Mouse (Mus musculus): Measurements from ENCODE around the gene Zbp1. TPM values are rescaled to one million over a fixed set of nuclear protein-coding genes. Genes with fewer than 3 reads are reported as not detected.
A peak's percentile ranks its signal among the peaks of the same experiment; 100 is the strongest.

Gene Zbp1
- total and polyA plus RNA-seq, 2 experiments from 2014 or later: 0.57 TPM; not detected in 1

DNA sequence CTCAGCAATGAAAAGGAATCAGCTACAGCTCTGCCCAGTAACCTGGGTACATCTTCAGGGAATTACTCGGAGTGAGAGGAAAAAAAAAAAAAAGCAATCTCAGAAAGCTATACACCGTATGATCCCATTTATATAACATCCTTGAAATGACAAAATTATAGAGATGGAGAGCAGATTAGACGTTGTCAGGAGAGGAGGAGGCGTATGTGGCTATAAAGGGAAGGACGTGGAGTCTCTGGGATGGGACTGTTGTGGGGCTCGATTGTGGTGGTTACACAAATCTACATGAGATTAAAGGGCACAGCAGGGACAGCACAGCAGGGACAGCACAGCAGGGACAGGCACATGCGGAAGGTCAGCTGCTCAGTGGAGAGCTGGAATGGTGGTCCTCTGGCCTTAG is 30.1 kb upstream of the Zbp1 start:
- H3K27ac ChIP-seq (ENCODE audit: low read depth, low read length): no peak overlapping the region
- H3K36me3 ChIP-seq (ENCODE audit: insufficient read depth, low read length): no peaks in the 10 kb centered on the region
- no peak for DNase-seq (ENCODE audit: low spot score)
- no peak overlapping the region for H3K9ac ChIP-seq (replicated peaks; ENCODE audit: low read length, poor library complexity, severe bottlenecking)
- H3K9me3 ChIP-seq (ENCODE audit: low read length): no peaks in the 10 kb centered on the region
- ATAC-seq (ENCODE audit: low FRiP score): no peak
- no peak overlapping the region for H3K4me3 ChIP-seq (ENCODE audit: low read depth, low read length)
- no peaks in the 10 kb centered on the region for H3K27me3 ChIP-seq (ENCODE audit: insufficient read depth, low read length)
- 66% methylated on average over 7 of the region's 7 CpGs for WGBS
- peaks cover 7% of the 10 kb centered on the region; the same call in 1 of the 2 replicates for H3K4me1 ChIP-seq (ENCODE audit: insufficient read depth, low read length)
- TF ChIP-seq CTCF (IDR thresholded peaks at IDR 0.05): no peak
- H3K4me2 ChIP-seq (ENCODE audit: low read depth, low read length, poor library complexity, severe bottlenecking): no peak overlapping the region

DNA sequence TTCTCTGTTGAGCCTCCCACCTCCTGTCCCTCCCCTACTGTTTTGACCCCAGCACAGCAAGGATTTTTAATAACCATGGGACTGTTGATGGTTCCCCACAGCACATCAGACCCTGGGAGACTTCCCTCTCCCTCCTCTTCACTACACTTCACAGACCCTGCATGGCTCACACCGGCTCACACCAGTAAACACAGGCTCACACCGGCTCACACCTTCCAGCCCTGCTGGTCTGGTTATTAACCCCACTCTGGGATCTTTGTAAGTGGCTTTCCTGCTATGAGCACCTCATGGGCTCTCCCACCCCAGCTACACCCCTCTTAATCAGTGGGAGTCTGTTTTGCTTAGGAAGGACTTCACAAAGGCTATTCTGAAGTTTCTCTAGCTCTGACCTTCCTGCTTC is 29.2 kb upstream of the Zbp1 start:
- no peak overlapping the region for H3K4me3 ChIP-seq (ENCODE audit: low read depth, low read length)
- H3K9ac ChIP-seq (replicated peaks; ENCODE audit: low read length, poor library complexity, severe bottlenecking): no peak overlapping the region
- no peaks in the 10 kb centered on the region for H3K4me1 ChIP-seq (ENCODE audit: insufficient read depth, low read length)
- H3K9me3 ChIP-seq (ENCODE audit: low read length): no peaks in the 10 kb centered on the region
- no peak for DNase-seq (ENCODE audit: low spot score)
- H3K27ac ChIP-seq (ENCODE audit: low read depth, low read length): no peak overlapping the region
- H3K27me3 ChIP-seq (ENCODE audit: insufficient read depth, low read length): no peaks in the 10 kb centered on the region
- 68% methylated on average over 2 of the region's 2 CpGs for WGBS
- no peak for TF ChIP-seq CTCF (IDR thresholded peaks at IDR 0.05)
- ATAC-seq (ENCODE audit: low FRiP score): no peak
- H3K36me3 ChIP-seq (ENCODE audit: insufficient read depth, low read length): no peaks in the 10 kb centered on the region
- H3K4me2 ChIP-seq (ENCODE audit: low read depth, low read length, poor library complexity, severe bottlenecking): no peak overlapping the region

DNA sequence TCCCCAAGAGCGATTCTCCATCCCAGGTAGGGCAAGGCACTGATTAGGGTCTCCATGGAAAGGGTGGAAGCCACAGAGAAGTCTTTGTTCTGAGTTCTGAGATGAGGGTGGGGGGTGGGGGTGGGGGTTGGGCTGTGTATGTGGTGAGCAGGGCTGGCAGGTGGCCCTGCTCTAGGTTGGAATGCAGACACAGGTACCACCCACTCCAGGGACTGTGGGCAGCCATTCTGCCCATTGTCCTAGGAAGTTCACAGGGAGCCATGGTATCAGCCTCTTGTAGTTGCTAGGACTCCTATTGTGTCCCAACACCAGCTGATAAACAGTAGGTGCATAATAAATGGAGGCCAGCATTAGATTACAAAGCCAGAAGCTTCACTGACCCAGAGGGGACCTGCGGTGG is 28.5 kb upstream of the Zbp1 start:
- H3K4me1 ChIP-seq (ENCODE audit: insufficient read depth, low read length): no peaks in the 10 kb centered on the region
- no peak overlapping the region for H3K4me2 ChIP-seq (ENCODE audit: low read depth, low read length, poor library complexity, severe bottlenecking)
- no peak overlapping the region for H3K9ac ChIP-seq (replicated peaks; ENCODE audit: low read length, poor library complexity, severe bottlenecking)
- no peaks in the 10 kb centered on the region for H3K36me3 ChIP-seq (ENCODE audit: insufficient read depth, low read length)
- H3K9me3 ChIP-seq (ENCODE audit: low read length): no peaks in the 10 kb centered on the region
- no peak for ATAC-seq (ENCODE audit: low FRiP score)
- no peak overlapping the region for H3K27ac ChIP-seq (ENCODE audit: low read depth, low read length)
- DNase-seq (ENCODE audit: low spot score): no peak
- H3K27me3 ChIP-seq (ENCODE audit: insufficient read depth, low read length): no peaks in the 10 kb centered on the region
- no peak for TF ChIP-seq CTCF (IDR thresholded peaks at IDR 0.05)
- 45% methylated on average over 2 of the region's 2 CpGs for whole genome bisulfite sequencing
- H3K4me3 ChIP-seq (ENCODE audit: low read depth, low read length): no peak overlapping the region

DNA sequence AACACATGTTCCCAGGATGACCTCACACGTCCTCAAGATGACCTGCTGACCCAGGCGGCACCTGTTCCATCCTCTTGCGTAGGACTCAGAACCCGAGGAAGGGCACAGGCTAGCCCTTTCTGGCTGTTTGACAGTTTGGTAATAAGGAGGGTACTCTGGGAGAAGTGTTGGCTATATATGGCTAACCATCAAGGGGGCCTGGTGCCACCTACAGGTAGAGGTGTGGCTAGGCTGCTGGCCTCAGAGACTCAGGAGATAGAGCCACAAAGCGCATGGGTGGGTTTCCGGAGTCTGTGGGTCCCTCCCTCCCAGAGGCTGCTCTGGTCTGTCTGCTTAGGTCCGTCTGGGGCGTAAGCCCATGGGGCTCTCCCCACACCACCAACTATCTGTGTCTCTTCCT is 28.0 kb upstream of the Zbp1 start:
- no peak for ATAC-seq (ENCODE audit: low FRiP score)
- H3K27ac ChIP-seq (ENCODE audit: low read depth, low read length): no peak overlapping the region
- no peaks in the 10 kb centered on the region for H3K27me3 ChIP-seq (ENCODE audit: insufficient read depth, low read length)
- WGBS: 76% methylated on average over 8 of the region's 8 CpGs
- no peaks in the 10 kb centered on the region for H3K36me3 ChIP-seq (ENCODE audit: insufficient read depth, low read length)
- no peaks in the 10 kb centered on the region for H3K9me3 ChIP-seq (ENCODE audit: low read length)
- no peak for DNase-seq (ENCODE audit: low spot score)
- no peaks in the 10 kb centered on the region for H3K4me1 ChIP-seq (ENCODE audit: insufficient read depth, low read length)
- H3K4me3 ChIP-seq (ENCODE audit: low read depth, low read length): no peak overlapping the region
- TF ChIP-seq CTCF (IDR thresholded peaks at IDR 0.05): 0 out of 2 replicates have a peak, but pooled peaks have one; percentile 13
- H3K4me2 ChIP-seq (ENCODE audit: low read depth, low read length, poor library complexity, severe bottlenecking): no peak overlapping the region
- H3K9ac ChIP-seq (replicated peaks; ENCODE audit: low read length, poor library complexity, severe bottlenecking): no peak overlapping the region

DNA sequence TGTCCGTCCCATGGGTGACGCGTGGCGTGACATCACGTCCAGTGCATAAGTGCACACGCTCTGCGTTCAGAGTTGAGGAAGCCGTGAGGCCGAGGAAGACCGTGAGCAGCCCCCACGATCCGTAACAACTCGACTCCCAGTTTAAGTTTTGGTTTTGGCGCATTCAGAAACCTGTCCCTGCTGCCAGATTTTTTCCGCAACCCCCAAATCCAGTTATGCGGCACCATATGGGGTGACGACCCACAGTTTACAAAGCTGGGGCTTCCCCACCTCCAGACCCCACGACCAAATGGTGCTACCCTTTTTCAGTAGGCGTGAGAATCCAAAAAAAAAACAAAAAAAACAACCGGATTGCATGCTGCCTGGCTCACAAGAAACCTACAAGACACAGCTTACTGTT is 26.5 kb upstream of the Zbp1 start:
- Histone ChIP-seq H3K27me3 (ENCODE audit: insufficient read depth, low read length) (no peaks in the 10 kb centered on the region), H3K9ac (replicated peaks; ENCODE audit: low read length, poor library complexity, severe bottlenecking) (no peak overlapping the region), H3K4me2 (ENCODE audit: low read depth, low read length, poor library complexity, severe bottlenecking) (no peak overlapping the region), H3K4me1 (ENCODE audit: insufficient read depth, low read length) (no peaks in the 10 kb centered on the region), H3K36me3 (ENCODE audit: insufficient read depth, low read length) (no peaks in the 10 kb centered on the region), H3K4me3 (ENCODE audit: low read depth, low read length) (no peak overlapping the region), H3K27ac (ENCODE audit: low read depth, low read length) (no peak overlapping the region), H3K9me3 (ENCODE audit: low read length) (no peaks in the 10 kb centered on the region)
- no peak for TF ChIP-seq CTCF (IDR thresholded peaks at IDR 0.05)
- WGBS: 86% methylated on average over 20 of the region's 20 CpGs
- DNase-seq (ENCODE audit: low spot score) (no peak), ATAC-seq (ENCODE audit: low FRiP score) (no peak)

DNA sequence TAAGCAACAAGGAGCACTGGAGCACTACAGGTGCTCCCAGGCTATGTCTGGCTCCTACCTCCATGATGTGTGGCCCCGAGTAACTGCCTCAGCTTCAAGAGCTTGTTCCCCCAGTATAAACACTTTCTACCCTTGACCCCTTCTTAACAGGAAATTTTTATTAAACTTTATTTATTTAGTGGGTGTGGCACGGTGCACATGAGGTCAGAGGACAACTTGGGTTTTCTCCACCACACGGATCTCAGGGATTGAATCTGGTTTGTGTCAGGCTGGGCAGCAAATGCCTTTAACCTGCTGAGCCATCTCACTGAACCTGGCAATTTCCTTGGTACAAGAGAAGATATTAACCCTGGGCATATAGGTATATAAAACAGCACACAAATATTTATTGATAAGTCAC is 25.4 kb upstream of the Zbp1 start:
- no peaks in the 10 kb centered on the region for H3K27me3 ChIP-seq (ENCODE audit: insufficient read depth, low read length)
- no peak overlapping the region for H3K9ac ChIP-seq (replicated peaks; ENCODE audit: low read length, poor library complexity, severe bottlenecking)
- H3K36me3 ChIP-seq (ENCODE audit: insufficient read depth, low read length): no peaks in the 10 kb centered on the region
- WGBS: 74% methylated on average over 3 of the region's 3 CpGs
- no peak for TF ChIP-seq CTCF (IDR thresholded peaks at IDR 0.05)
- H3K4me2 ChIP-seq (ENCODE audit: low read depth, low read length, poor library complexity, severe bottlenecking): no peak overlapping the region
- H3K4me1 ChIP-seq (ENCODE audit: insufficient read depth, low read length): no peaks in the 10 kb centered on the region
- ATAC-seq (ENCODE audit: low FRiP score) (no peak), DNase-seq (ENCODE audit: low spot score) (no peak)
- no peak overlapping the region for H3K27ac ChIP-seq (ENCODE audit: low read depth, low read length)
- no peak overlapping the region for H3K4me3 ChIP-seq (ENCODE audit: low read depth, low read length)
- H3K9me3 ChIP-seq (ENCODE audit: low read length): no peaks in the 10 kb centered on the region

Data from midbrain, postnatal 0 days (tissue).